Mouse (Mus musculus): ENCODE data around the gene Spock2.
A peak's percentile ranks its signal among the peaks of the same experiment; 100 is the strongest.
"Not testable (repeated sequence)": the region's sequence is repeated elsewhere in the genome, so short reads cannot be mapped to it uniquely, and the experiment has no call there.

The Spock2 gene

GRCm38 (mm10) chr10:60148087-60148486 lies 42.1 kb downstream of the Spock2 start:
- no peak for DNase-seq (ENCODE audit: low spot score)

GRCm38 (mm10) chr10:60151107-60151663 lies 45.2 kb downstream of the Spock2 start:
- DNase-seq (ENCODE audit: low spot score): no peak

- no peak for DNase-seq (ENCODE audit: low spot score)
These were observed 50.0 kb downstream of the Spock2 start for GRCm38 (mm10) chr10:60156016-60156415.

GRCm38 (mm10) chr10:60158144-60158543 lies 52.1 kb downstream of the Spock2 start:
- DNase-seq (ENCODE audit: low spot score): no peak

- DNase-seq (ENCODE audit: low spot score): not testable (repeated sequence)
These were observed 55.4 kb downstream of the Spock2 start for GRCm38 (mm10) chr10:60161397-60161796.

GRCm38 (mm10) chr10:60162184-60162972 lies 56.4 kb downstream of the Spock2 start:
- not testable (repeated sequence) for DNase-seq (ENCODE audit: low spot score)

GRCm38 (mm10) chr10:60162973-60163255 lies 56.9 kb downstream of the Spock2 start:
- no peak for DNase-seq (ENCODE audit: low spot score)

GRCm38 (mm10) chr10:60164869-60165268 lies 58.9 kb downstream of the Spock2 start:
- no peak for DNase-seq (ENCODE audit: low spot score)

GRCm38 (mm10) chr10:60166068-60166467 lies 60.0 kb downstream of the Spock2 start:
- no peak for DNase-seq (ENCODE audit: low spot score)

- DNase-seq (ENCODE audit: low spot score): no peak
These were observed 62.3 kb downstream of the Spock2 start for GRCm38 (mm10) chr10:60168306-60168705.

- no peak for DNase-seq (ENCODE audit: low spot score)
These were observed 62.9 kb downstream of the Spock2 start for GRCm38 (mm10) chr10:60168960-60169359.

GRCm38 (mm10) chr10:60170326-60171089 lies 64.5 kb downstream of the Spock2 start:
- DNase-seq (ENCODE audit: low spot score): no peak

- DNase-seq (ENCODE audit: low spot score): no peak
These were observed 65.3 kb downstream of the Spock2 start for GRCm38 (mm10) chr10:60171368-60171767.

GRCm38 (mm10) chr10:60172306-60172705 lies 66.3 kb downstream of the Spock2 start:
- no peak for DNase-seq (ENCODE audit: low spot score)

GRCm38 (mm10) chr10:60173035-60173434 lies 67.0 kb downstream of the Spock2 start:
- DNase-seq (ENCODE audit: low spot score): peak; percentile 83

GRCm38 (mm10) chr10:60174506-60174905 lies 68.5 kb downstream of the Spock2 start:
- no peak for DNase-seq (ENCODE audit: low spot score)

GRCm38 (mm10) chr10:60175306-60175705 lies 69.3 kb downstream of the Spock2 start:
- DNase-seq (ENCODE audit: low spot score): not testable (repeated sequence)
